In the genomic region with DNA sequence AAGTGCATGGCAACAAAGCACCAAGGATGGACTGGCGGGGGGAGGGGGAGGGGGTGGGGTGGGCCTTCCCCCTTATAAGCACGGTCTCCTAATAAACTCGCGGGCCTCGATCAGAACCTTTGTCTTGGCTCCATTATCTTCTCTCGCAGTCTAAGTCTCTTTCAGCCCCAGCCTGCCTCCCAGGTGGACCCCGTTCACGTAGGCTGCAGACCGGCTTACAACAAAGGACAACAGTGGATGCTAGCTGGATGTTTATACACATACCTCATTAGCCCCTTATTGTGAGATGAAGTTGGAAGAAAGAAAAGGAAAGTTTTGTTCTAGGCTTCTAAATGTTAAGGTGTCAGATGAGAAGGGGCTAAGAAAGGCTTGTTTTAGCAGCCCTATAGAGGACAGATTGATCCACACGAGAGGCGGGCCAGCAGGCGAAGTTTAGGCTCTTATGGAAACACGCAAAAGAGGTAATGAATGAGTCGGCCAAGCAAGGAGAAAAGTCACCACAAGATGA, we compare ENCODE assay signal across 13 mouse cellular contexts.
DNase-seq lines count a peak whose midpoint lies in the region; ATAC-seq lines count a peak whose summit lies in the region.
"Had no signal": no experiment of that assay in that cellular context is flagged by ENCODE, and none has a peak within 500 bp of the region (broad histone marks: within the 10 kb centered on the region; RNA-seq: fewer than 3 reads in every experiment).

No protein-coding gene starts in this region.

- WGBS in embryonic facial prominence, embryonic 10.5 days = 39% methylated on average over 14 of the region's 14 CpGs
- WGBS in forebrain, embryonic 10.5 days = 24% methylated on average over 14 of the region's 14 CpGs
- WGBS in hindbrain, embryonic 14.5 days = 28% methylated on average over 14 of the region's 14 CpGs
- WGBS in midbrain, embryonic 15.5 days = 23% methylated on average over 14 of the region's 14 CpGs

- H3K27me3 ChIP-seq in embryonic facial prominence, embryonic 10.5 days (replicated peaks; ENCODE audit: low read depth, poor library complexity, severe bottlenecking) = no peaks in the 10 kb centered on the region
- H3K27me3 ChIP-seq in forebrain, embryonic 10.5 days (ENCODE audit: poor library complexity, severe bottlenecking) = no peaks in the 10 kb centered on the region
- H3K27me3 ChIP-seq in hindbrain, embryonic 14.5 days (ENCODE audit: control insufficient read depth, insufficient read depth, low read length) = no peaks in the 10 kb centered on the region
- no peaks in the 10 kb centered on the region for H3K27me3 ChIP-seq in midbrain, embryonic 15.5 days (replicated peaks)
- H3K27me3 ChIP-seq: CH12.LX had no signal

- peak overlapping the region; percentile 40 for H3K4me2 ChIP-seq in hindbrain, embryonic 14.5 days (replicated peaks)
- H3K4me2 ChIP-seq in midbrain, embryonic 15.5 days = peak overlapping the region; percentile 44

- no peaks in the 10 kb centered on the region for H3K9me3 ChIP-seq in embryonic facial prominence, embryonic 10.5 days
- peaks cover 3% of the 10 kb centered on the region; the same call in 1 of the 2 replicates for H3K9me3 ChIP-seq in forebrain, embryonic 10.5 days
- no peaks in the 10 kb centered on the region for H3K9me3 ChIP-seq in hindbrain, embryonic 14.5 days (ENCODE audit: control insufficient read depth, low read length)
- no peaks in the 10 kb centered on the region for H3K9me3 ChIP-seq in midbrain, embryonic 15.5 days

- ATAC-seq in hindbrain, embryonic 14.5 days (ENCODE audit: low FRiP score) = 0 out of 2 replicates have a peak, but pooled peaks have one; percentile 52
- ATAC-seq in midbrain, embryonic 15.5 days (replicated peaks) = no peak

- H3K9ac ChIP-seq in hindbrain, embryonic 14.5 days = no peak overlapping the region
- no peak overlapping the region for H3K9ac ChIP-seq in midbrain, embryonic 15.5 days
- H3K9ac ChIP-seq: liver, embryonic 14.5 days had no signal

- peak overlapping the region; percentile 28; the same call in 1 of the 2 replicates for H3K4me3 ChIP-seq in embryonic facial prominence, embryonic 10.5 days
- peak overlapping the region; percentile 35 for H3K4me3 ChIP-seq in forebrain, embryonic 10.5 days
- H3K4me3 ChIP-seq in hindbrain, embryonic 14.5 days (replicated peaks; ENCODE audit: low read length) = no peak overlapping the region
- peak overlapping the region; percentile 15; the same call in 1 of the 2 replicates for H3K4me3 ChIP-seq in midbrain, embryonic 15.5 days

- H3K27ac ChIP-seq in embryonic facial prominence, embryonic 10.5 days (replicated peaks) = no peak overlapping the region; the same call in 1 of the 2 replicates
- H3K27ac ChIP-seq in forebrain, embryonic 10.5 days = peak overlapping the region; percentile 60
- H3K27ac ChIP-seq in hindbrain, embryonic 14.5 days = no peak overlapping the region
- H3K27ac ChIP-seq in midbrain, embryonic 15.5 days = no peak overlapping the region
- H3K27ac ChIP-seq: liver, embryonic 14.5 days had no signal

- H3K36me3 ChIP-seq in embryonic facial prominence, embryonic 10.5 days (replicated peaks) = no peaks in the 10 kb centered on the region
- no peaks in the 10 kb centered on the region for H3K36me3 ChIP-seq in forebrain, embryonic 10.5 days (replicated peaks)
- H3K36me3 ChIP-seq in hindbrain, embryonic 14.5 days (replicated peaks; ENCODE audit: control insufficient read depth, insufficient read depth) = no peaks in the 10 kb centered on the region
- no peaks in the 10 kb centered on the region for H3K36me3 ChIP-seq in midbrain, embryonic 15.5 days (replicated peaks)

- H3K4me1 ChIP-seq in embryonic facial prominence, embryonic 10.5 days = peaks cover 6% of the 10 kb centered on the region; the same call in 1 of the 2 replicates
- H3K4me1 ChIP-seq in forebrain, embryonic 10.5 days = peaks cover 9% of the 10 kb centered on the region
- H3K4me1 ChIP-seq in hindbrain, embryonic 14.5 days (replicated peaks; ENCODE audit: control insufficient read depth, insufficient read depth, low read length) = peaks cover 10% of the 10 kb centered on the region; the same call in 1 of the 2 replicates
- 0 out of 2 replicates have a peak, but pooled peaks cover 5% of the 10 kb centered on the region for H3K4me1 ChIP-seq in midbrain, embryonic 15.5 days

- DNase-seq in embryonic facial prominence, embryonic 10.5 days (ENCODE audit: low spot score) = peak; percentile 17
- peak; percentile 18 for DNase-seq in forebrain, embryonic 10.5 days (ENCODE audit: extremely low spot score, low spot score)
- no peak for DNase-seq in hindbrain, embryonic 14.5 days (ENCODE audit: low spot score)
- no peak for DNase-seq in thymus, postnatal 0 days (ENCODE audit: low spot score)
- DNase-seq in heart, postnatal 4 days = no peak
- no peak for DNase-seq in heart, adult 11 months
- DNase-seq: adrenal gland, adult 2 months; heart, adult 18-20 months; kidney, postnatal 14 days; right cerebral cortex, postnatal 25 days had no signal

Comparison
In these comparisons a context has a peak if more than half of its experiments do, and no peak if none do; other contexts are left out.
1. DNase-seq: peak in embryonic facial prominence, embryonic 10.5 days (single experiment) and forebrain, embryonic 10.5 days (single experiment); none in hindbrain, embryonic 14.5 days (single experiment), thymus, postnatal 0 days (single experiment), heart, postnatal 4 days (single experiment) and heart, adult 11 months (single experiment).